ENCODE assay signal across 16 mouse cellular contexts in the genomic region with DNA sequence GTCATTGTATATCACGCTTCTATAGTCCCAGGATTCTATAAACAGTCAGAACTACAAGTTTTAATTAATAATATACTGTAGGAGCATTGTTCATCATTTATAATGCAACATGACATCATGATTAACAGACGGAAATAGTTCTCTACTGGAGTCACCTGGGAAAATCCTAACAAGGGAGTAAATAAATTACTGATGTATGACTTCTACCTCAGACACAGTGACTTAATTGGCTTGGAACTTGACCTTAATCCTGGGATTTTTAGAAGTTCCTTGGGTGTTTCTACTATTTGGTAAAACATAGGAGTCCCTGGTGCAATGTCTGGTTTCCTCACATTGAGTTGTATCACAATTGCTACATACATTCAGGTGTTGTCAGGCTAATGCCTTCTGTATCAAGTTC.
"Had no signal": no experiment of that assay in that cellular context is flagged by ENCODE, and none has a peak within 500 bp of the region (broad histone marks: within the 10 kb centered on the region; RNA-seq: fewer than 3 reads in every experiment).

No protein-coding gene starts in this region.

- H3K27me3 ChIP-seq: neural tube, embryonic 13.5 days; neural tube, embryonic 15.5 days; stomach, embryonic 15.5 days had no signal

- H3K9ac ChIP-seq: neural tube, embryonic 13.5 days; neural tube, embryonic 15.5 days; stomach, embryonic 15.5 days had no signal

- H3K4me3 ChIP-seq: neural tube, embryonic 13.5 days; neural tube, embryonic 15.5 days; stomach, embryonic 15.5 days had no signal

- H3K4me1 ChIP-seq: neural tube, embryonic 13.5 days; neural tube, embryonic 15.5 days; stomach, embryonic 15.5 days had no signal

- H3K4me2 ChIP-seq: neural tube, embryonic 13.5 days; neural tube, embryonic 15.5 days; stomach, embryonic 15.5 days had no signal

- H3K36me3 ChIP-seq: neural tube, embryonic 13.5 days; neural tube, embryonic 15.5 days; stomach, embryonic 15.5 days had no signal

- H3K9me3 ChIP-seq: neural tube, embryonic 13.5 days; neural tube, embryonic 15.5 days; stomach, embryonic 15.5 days had no signal

- H3K27ac ChIP-seq: neural tube, embryonic 13.5 days; neural tube, embryonic 15.5 days; stomach, embryonic 15.5 days; stomach, postnatal 0 days had no signal

- DNase-seq: retina, postnatal 1 day; right cerebral cortex, adult 18-20 months; right cerebral cortex, postnatal 14 days; right cerebral cortex, postnatal 25 days; right cerebral cortex, postnatal 4 days; spleen, adult 18-20 months; thymus, adult 18-20 months; thymus, adult 2 months; thymus, postnatal 14 days; thymus, postnatal 25 days; thymus, postnatal 36 days; thymus, postnatal 4 days had no signal
